Mouse (Mus musculus) kidney, adult 2 months (tissue): ENCODE data around the gene Zscan4e. TPM values are rescaled to one million over a fixed set of nuclear protein-coding genes. Genes with fewer than 3 reads are reported as not detected.
"Not testable (repeated sequence)": the region's sequence is repeated elsewhere in the genome, so short reads cannot be mapped to it uniquely, and the experiment has no call there.

ENCODE experiments used
- DNase-seq: peaks from one replicate; pipeline ENCODE4 v3.0.0; 2021
- H3K27ac ChIP-seq: fragments of 200-500 bp; 2 replicates; pipeline ENCODE4 v1.5.1; 2012; ENCODE audit warnings: low read depth, low read length, control low read depth, inconsistent platforms; ENCODE audit not compliant: insufficient read depth
- H3K27me3 ChIP-seq: fragments of 200-500 bp; replicated peaks from 2 replicates; pipeline ENCODE4 v1.6.1; 2012; ENCODE audit warnings: mild to moderate bottlenecking, moderate library complexity, low read length, inconsistent platforms; ENCODE audit not compliant: control insufficient read depth, insufficient read depth
- H3K36me3 ChIP-seq: fragments of 200-500 bp; 2 replicates; pipeline ENCODE4 v1.6.1; 2012; ENCODE audit warnings: mild to moderate bottlenecking, moderate library complexity, low read length, inconsistent platforms; ENCODE audit not compliant: control insufficient read depth, insufficient read depth
- H3K4me1 ChIP-seq: fragments of 200-500 bp; 2 replicates; pipeline ENCODE4 v1.6.1; 2011; ENCODE audit warnings: low read length; ENCODE audit not compliant: control insufficient read depth, insufficient read depth
- H3K4me3 ChIP-seq: fragments of 200-500 bp; 2 replicates; pipeline ENCODE4 v1.5.1; 2011; ENCODE audit warnings: mild to moderate bottlenecking, low read depth, low read length, control low read depth; ENCODE audit not compliant: insufficient read depth
- polyA plus RNA-seq: library from polyadenylated mRNA; depleted of rRNA; stranded (reverse); fragments of >200 nt; gene quantifications from 2 replicates; pipeline ENCODE4 v1.2.3, GENCODE M21; 2012; rRNA removed

Gene Zscan4e
- polyA plus RNA-seq: not detected in 2 replicates

- H3K4me1 ChIP-seq, H3K27ac ChIP-seq, H3K27me3 ChIP-seq, H3K4me3 ChIP-seq, DNase-seq, H3K36me3 ChIP-seq: not testable (repeated sequence)
Observed at GRCm38 (mm10) chr7:11310582-11310981, at the start of gene Zscan4e. Zscan4e (minus strand) TSS chr7:11310682.

Other genes with a start within 250 kb of the Zscan4e start
- not detected in 2 replicates for gene Zscan4-ps1, start 241.0 kb downstream of the Zscan4e start, polyA plus RNA-seq
- not detected in 2 replicates for gene Zscan4d, start 144.5 kb downstream of the Zscan4e start, polyA plus RNA-seq
- gene Zscan4f, start 87.2 kb upstream of the Zscan4e start, polyA plus RNA-seq: not detected in 2 replicates
- not detected in 2 replicates for gene Zscan4-ps2, start 203.6 kb upstream of the Zscan4e start, polyA plus RNA-seq